Mouse (Mus musculus) neural tube, postnatal 0 days (tissue): Measurements from ENCODE around the gene Gm13288. TPM values are rescaled to one million over a fixed set of nuclear protein-coding genes. Genes with fewer than 3 reads are reported as not detected.

Experiments
- polyA plus RNA-seq: library from polyadenylated mRNA; unstranded; fragments of >200 nt; fragmentation: Nextera tagmentation; extraction: Ambion mirVana; gene quantifications from 2 replicates; pipeline ENCODE4 v1.2.1, GENCODE M21; 2015

Gene Gm13288
- polyA plus RNA-seq, 1 experiment from 2014 or later: not detected

Other genes with a start within 250 kb of the Gm13288 start
- not detected in 2 replicates for gene Ifna15, start 247.3 kb upstream of the Gm13288 start, polyA plus RNA-seq
- gene Ifna14, start 233.7 kb upstream of the Gm13288 start, polyA plus RNA-seq: not detected in 2 replicates
- not detected in 2 replicates for gene Ifna9, start 213.1 kb upstream of the Gm13288 start, polyA plus RNA-seq
- gene Ifna12, start 202.2 kb upstream of the Gm13288 start, polyA plus RNA-seq: not detected in 2 replicates
- not detected in 2 replicates for gene C87499, start 171.1 kb upstream of the Gm13288 start, polyA plus RNA-seq
- not detected in 2 replicates for gene Ifna13, start 161.1 kb upstream of the Gm13288 start, polyA plus RNA-seq
- gene Ifna16, start 128.6 kb upstream of the Gm13288 start, polyA plus RNA-seq: not detected in 2 replicates
- not detected in 2 replicates for gene Ifna2, start 121.6 kb upstream of the Gm13288 start, polyA plus RNA-seq
- not detected in 2 replicates for gene Ifnab, start 114.2 kb upstream of the Gm13288 start, polyA plus RNA-seq
- gene Gm26566, start 83.7 kb upstream of the Gm13288 start, polyA plus RNA-seq: 0.15 and 1.1 TPM in 2 replicates
- gene Klhl9, start 83.1 kb upstream of the Gm13288 start, polyA plus RNA-seq: 68.0 and 72.4 TPM in 2 replicates
- gene Gm13271, start 50.7 kb upstream of the Gm13288 start, polyA plus RNA-seq: not detected in 2 replicates
- gene Gm13283, start 45.4 kb upstream of the Gm13288 start, polyA plus RNA-seq: not detected in 2 replicates
- 0.23 TPM in 1 of 2 replicates, not detected in the other for gene Gm13290, start 31.7 kb upstream of the Gm13288 start, polyA plus RNA-seq
- not detected in 2 replicates for gene Gm13289, start 28.6 kb upstream of the Gm13288 start, polyA plus RNA-seq
- gene Gm13272, start 25.7 kb upstream of the Gm13288 start, polyA plus RNA-seq: not detected in 2 replicates
- gene Ifnz, start 23.4 kb upstream of the Gm13288 start, polyA plus RNA-seq: not detected in 2 replicates
- gene Gm13276, start 19.8 kb upstream of the Gm13288 start, polyA plus RNA-seq: not detected in 2 replicates
- gene Gm13277, start 16.9 kb upstream of the Gm13288 start, polyA plus RNA-seq: not detected in 2 replicates
- not detected in 2 replicates for gene Gm13278, start 14.0 kb upstream of the Gm13288 start, polyA plus RNA-seq
- not detected in 2 replicates for gene Gm13275, start 11.0 kb upstream of the Gm13288 start, polyA plus RNA-seq
- gene Gm13279, start 8.1 kb upstream of the Gm13288 start, polyA plus RNA-seq: not detected in 2 replicates
- 0.22 and 0.46 TPM in 2 replicates for gene Gm13285, start 5.9 kb upstream of the Gm13288 start, polyA plus RNA-seq
- not detected in 2 replicates for gene Gm13287, start 2.3 kb upstream of the Gm13288 start, polyA plus RNA-seq
- not detected in 2 replicates for gene Ifna7, start 10.7 kb downstream of the Gm13288 start, polyA plus RNA-seq
- not detected in 2 replicates for gene Ifna11, start 14.4 kb downstream of the Gm13288 start, polyA plus RNA-seq
- not detected in 2 replicates for gene Ifna6, start 21.9 kb downstream of the Gm13288 start, polyA plus RNA-seq
- gene Ifna5, start 30.0 kb downstream of the Gm13288 start, polyA plus RNA-seq: not detected in 2 replicates
- gene Ifna4, start 36.3 kb downstream of the Gm13288 start, polyA plus RNA-seq: not detected in 2 replicates
- gene Ifna1, start 44.6 kb downstream of the Gm13288 start, polyA plus RNA-seq: not detected in 2 replicates
- not detected in 2 replicates for gene Ifne, start 74.7 kb downstream of the Gm13288 start, polyA plus RNA-seq